Mouse (Mus musculus): ENCODE measurements around the gene Ptchd4. TPM values are rescaled to one million over a fixed set of nuclear protein-coding genes. Genes with fewer than 3 reads are reported as not detected.

The Ptchd4 gene
- polyA plus RNA-seq (2012; rRNA removed) = not detected in 2 replicates

GRCm38 (mm10) chr17:42315669-42316611 is at the start of gene Ptchd4:
Gene Ptchd4, plus strand, starts transcription at chr17:42315947.

Measured in liver, embryonic 14 days (tissue).